Mouse (Mus musculus) embryo, embryonic 10 days (tissue): ENCODE results near the gene Atxn2.
"Not testable (repeated sequence)": the region's sequence is repeated elsewhere in the genome, so short reads cannot be mapped to it uniquely, and the experiment has no call there.

Source experiments
- DNase-seq: peaks from one replicate; pipeline ENCODE4 v3.0.0-alpha.2; 2015; ENCODE audit warnings: low spot score

The Atxn2 gene

GRCm38 (mm10) chr5:121711174-121711927 lies at the start of gene Atxn2:
Gene Atxn2 (plus strand): TSS chr5:121711337.
- peak; percentile 88 for DNase-seq

DNA sequence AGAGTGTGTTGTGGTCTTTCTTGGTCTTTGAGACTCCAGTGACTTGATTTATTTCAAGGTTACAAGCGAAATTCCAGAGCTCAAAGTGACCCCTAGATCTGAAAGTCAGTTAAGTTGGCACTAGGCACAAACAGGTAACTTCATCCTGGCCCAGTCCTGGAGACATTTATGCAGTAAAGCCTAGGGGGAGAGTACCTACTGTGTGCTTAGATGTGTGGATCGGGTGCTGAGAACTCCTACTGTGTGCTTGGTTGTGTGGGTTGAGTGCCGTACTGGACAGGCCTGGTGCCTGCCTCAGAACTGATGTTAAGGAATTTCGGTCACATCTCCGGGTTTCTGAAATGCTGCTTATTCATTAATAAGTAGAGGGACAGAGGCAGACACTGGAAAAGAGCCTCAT lies 49.6 kb upstream of the Atxn2 start:
- no peak for DNase-seq

- no peak for DNase-seq
Measured at GRCm38 (mm10) chr5:121663456-121663855, 47.7 kb upstream of the Atxn2 start.

DNA sequence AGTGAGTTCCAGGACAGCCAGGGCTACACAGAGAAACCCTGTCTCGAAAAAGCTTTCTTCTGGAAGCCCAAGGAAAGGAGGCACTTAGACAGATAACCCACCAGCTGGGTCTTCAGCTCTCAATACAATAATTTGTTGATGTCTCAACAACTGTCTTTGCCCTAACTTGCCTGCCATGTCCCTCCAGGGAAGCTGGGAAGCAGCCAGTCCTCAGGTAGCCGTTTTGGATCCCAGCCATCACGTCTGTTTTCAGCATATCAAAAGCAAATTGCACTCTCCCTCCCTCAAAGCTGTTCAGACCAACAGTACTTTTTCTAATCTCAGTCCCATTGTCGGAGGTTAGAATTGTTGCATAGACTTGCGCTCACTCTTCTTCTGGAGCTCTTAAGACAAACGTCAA lies 47.1 kb upstream of the Atxn2 start:
- DNase-seq: no peak

- no peak for DNase-seq
Measured at GRCm38 (mm10) chr5:121664971-121665370, 46.2 kb upstream of the Atxn2 start.

DNA sequence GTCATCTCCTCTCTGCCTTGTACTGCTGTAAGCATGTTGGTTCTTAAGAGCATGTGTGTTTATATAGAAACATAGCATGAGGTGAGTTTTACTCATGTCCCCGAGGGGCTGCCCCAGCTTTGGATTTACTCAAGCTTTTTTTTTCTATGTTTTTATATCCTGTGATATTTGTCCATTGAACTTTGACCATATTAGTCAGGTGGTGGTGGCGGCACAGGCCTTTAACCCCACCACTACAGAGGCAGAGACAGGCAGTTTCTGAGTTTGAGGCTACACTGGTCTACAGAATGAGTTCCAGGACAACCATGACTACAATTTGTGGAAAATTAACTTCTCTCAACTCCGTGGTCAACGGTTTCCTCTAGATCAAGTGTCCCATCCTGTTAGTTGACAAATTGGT lies 44.1 kb upstream of the Atxn2 start:
- no peak for DNase-seq

DNA sequence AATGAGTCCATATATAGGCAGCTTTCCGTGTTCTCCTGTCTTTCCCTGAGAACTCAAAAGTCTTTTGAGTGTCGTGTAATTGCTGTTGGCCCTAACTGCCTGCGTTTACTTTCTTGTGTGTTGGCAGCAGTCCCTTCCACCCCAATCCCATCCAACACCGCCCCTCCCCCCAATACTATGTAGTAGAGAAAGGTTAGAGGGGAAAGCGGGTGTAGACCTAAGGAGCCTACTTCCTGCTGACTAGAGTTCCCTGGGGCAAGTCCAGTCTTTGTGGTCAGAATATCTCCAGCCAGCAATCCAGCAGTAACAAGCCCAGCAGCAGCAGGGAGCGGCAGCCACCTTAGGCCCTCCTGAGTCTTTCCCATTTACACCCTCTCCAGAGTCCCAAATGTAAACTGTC lies 42.7 kb upstream of the Atxn2 start:
- no peak for DNase-seq

- DNase-seq: peak; percentile 36
Measured at GRCm38 (mm10) chr5:121670412-121670811, 40.7 kb upstream of the Atxn2 start.

DNA sequence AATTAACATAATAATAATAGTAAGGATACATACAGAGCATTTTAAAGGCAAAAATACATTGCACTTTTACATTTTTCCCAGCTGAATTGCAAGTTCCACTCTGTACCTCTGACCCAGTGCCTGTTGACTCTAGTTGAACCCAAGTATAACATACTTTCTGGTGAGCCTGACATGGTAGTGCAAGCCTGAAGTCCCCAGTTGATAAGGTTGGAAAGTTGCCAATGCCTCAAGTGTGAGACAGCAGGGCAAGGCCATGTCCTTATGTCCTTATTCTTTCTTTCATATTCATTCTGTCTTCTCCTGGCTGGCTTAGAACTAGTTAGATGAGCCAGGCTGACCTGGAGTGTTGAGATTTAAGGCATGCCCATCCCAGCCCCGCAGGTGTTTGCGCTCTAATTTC lies 28.9 kb upstream of the Atxn2 start:
- no peak for DNase-seq

DNA sequence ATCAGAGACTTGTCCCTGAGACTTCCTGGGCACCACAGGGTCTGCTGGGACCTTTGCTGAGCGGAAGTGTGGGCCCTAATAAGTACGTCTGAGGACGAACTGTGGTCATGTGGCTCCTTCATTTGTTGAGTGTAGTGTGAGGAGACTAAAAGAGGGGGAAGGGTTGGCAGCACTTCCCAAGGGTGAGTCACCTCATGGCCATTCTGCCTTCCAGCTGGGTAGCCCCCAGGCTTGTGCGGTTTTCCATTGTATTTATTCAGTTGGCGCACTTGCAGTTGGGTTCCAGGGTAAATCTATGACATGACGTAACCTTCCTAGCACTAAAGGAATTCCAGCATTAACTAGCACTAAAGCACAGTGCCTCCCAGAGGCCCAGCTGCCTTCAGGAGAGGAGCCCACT lies 25.6 kb upstream of the Atxn2 start:
- no peak for DNase-seq

DNA sequence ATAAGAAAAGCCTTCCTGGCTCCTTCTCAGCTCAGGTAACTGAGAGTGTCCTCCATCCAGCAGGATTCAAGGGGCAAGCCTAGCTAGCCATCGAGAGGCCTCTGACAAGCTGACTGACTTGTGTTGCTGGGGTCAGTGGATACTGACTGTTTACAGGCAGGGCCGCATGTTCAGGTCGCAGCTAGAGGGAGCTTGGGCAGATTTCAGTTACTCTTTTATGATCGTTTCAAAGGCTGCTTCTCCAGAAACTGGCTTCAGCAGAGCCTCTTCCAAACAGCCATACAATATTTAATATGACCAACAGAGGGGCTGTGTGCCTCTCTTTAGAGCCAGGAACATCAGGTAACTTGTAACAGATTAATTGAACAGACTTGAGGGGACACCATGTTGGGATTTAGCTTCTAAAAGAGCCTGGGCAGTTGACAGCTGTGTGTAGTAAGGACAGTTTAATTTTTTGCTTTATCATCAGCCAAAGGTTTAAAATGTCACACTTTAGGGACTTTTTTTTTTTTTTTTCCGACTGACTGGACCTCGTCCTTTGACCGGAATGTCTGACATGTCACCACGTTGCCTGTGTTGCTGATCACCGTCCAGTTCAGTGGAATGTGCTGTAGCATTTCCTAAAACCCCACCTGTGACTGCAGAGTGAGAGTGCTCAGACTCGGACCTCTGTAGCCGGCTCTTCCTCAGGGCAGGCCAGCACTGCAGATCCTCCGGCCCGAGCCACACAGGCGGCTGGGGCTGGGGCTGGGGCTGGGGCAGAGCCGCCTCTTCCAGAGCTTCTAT lies 24.8 kb upstream of the Atxn2 start:
- no peak for DNase-seq

DNA sequence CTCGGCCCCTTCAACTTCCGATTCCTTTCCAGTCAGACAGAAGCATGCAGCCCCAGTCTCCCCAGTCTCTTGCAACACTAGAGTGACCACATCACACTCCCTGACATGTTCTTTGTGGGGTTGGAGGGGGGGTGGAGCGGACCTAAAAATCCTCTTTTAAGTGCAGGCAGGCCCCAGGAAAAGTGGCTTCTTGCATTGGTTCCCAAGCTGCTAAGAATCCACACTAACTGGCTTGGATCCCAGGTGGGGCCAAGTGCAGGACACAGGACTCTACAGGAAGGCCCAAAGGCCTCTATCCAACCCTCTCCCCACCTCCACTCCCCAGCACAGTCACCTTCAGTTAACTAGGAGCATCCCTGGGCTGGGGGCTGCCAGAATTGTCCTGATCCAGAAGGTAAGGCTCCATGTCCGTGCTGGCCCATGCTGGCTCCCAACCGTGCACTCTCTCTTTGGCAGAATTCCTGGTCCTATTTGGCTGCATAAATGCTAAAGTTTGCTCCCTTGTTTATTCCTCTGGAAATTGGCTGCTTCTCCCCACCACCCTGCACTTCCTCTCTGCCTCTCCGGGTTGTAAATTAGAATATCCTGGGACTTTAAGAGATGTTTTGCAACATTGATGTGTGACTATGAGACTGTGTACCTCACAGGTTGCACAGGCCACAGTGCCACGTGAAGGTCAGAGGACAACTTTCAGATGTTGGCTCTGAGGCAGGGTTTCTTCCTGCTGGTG lies 20.5 kb upstream of the Atxn2 start:
- no peak for DNase-seq

GRCm38 (mm10) chr5:121691436-121691835 lies 19.7 kb upstream of the Atxn2 start:
- not testable (repeated sequence) for DNase-seq

DNA sequence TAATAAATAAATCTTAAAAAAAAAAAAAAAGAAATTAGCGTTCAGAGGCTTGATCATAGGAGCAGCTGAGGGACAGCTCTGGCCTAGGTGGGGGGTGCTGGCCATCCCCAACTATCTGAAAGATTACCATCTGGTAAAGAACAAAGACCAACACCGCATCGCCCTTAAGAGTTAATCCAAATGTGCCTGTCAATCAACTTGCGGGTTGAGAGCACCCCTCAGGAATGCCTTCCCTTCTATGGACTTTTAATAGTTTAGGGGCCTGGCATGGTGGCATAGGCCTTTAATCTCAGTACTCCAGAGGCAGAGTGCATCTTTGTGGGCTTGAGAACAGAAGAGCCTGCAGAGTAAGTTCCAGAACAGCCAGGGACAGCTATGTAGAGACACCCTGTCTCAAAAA lies 18.2 kb upstream of the Atxn2 start:
- no peak for DNase-seq

- DNase-seq: peak; percentile 9
Measured at GRCm38 (mm10) chr5:121696761-121697160, 14.4 kb upstream of the Atxn2 start.

GRCm38 (mm10) chr5:121699891-121700290 lies 11.2 kb upstream of the Atxn2 start:
- no peak for DNase-seq

- DNase-seq: no peak
Measured at GRCm38 (mm10) chr5:121700496-121700895, 10.6 kb upstream of the Atxn2 start.

DNA sequence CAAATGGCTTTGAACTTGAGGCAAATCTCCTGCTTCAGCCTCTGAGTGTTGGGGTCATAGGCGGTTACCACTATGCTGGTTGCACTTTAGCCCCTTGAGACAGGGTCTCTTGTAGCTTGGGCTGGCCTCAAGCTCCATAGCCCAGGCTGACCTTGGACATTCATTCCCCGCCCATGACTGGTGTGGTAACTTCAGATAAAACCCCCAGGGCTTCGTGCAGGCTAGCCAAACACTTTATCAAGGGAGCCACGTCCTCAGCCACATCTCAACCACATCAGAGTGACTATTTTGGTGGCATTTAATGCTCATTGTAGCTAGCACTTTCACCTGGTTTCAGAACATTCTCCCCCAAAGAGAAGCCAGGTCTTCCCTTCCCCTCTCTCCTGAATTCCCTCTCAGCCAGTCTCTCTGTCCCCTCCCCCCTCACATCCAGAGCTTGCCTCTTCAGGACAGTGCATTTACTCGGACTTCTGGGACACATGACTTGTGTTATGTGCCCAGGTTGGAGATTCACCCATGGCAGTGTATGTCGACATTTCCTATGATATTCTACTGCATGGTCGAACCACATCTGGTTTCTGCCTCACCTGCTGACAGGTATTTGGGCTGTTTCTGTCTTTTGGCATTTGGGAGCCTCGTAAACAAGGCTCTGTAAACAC lies 9.9 kb upstream of the Atxn2 start:
- DNase-seq: no peak

GRCm38 (mm10) chr5:121703341-121703740 lies 7.8 kb upstream of the Atxn2 start:
- DNase-seq: no peak

DNA sequence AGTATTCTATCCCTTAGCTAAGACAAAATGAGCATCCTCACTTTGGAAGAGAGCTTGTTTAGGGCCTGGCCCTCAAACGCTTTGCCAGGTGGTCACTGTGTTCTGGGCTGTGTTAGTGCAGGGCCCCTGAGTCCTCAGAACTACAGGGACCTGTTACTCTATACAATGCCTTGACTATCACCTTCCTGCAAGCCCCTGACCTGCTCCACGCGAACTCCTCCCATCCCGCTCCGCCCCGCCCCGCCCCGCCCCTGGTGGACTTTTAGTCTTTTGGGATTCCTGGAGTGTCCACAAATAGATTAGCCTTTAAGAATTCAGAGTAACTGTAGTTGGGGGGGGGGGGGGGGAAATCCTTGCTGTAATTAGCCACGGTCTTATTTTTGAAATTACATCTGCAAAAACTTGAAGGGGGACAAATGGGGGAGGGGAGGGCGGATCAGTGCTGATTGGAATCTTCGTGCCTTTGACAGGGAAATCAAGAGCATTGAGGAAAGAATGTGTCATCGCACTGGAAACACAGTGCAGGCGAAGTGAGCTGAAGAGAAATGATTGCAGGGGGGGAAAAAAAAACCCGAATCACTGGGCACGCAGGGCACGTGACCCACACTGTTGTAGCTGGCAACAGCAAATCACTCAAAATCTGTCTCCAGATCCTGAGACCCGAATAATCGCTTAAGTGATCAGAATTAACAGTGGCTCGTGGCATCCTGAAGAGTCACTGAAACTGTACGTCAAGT lies 6.5 kb upstream of the Atxn2 start:
- peak; percentile 50 for DNase-seq

DNA sequence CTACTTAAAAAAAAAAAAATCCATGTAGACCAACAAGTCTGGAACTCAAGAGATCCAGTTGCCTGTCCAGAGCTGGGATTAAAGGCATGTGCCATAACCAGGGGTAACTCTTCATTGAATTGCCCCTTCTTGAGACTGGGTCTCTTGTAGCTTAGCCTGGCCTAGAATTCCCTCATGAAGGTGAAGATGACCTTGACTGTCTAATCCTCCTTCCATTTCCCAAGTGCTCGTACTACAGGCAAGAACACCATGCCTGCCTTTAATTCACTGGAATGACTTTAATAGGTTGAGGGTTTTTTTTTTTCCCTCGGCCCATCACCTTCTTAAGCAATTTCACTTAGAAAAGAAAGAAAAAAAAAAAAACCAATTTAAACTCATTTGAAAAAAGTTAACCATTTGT lies 735 bp upstream of the Atxn2 start:
- no peak for DNase-seq

DNA sequence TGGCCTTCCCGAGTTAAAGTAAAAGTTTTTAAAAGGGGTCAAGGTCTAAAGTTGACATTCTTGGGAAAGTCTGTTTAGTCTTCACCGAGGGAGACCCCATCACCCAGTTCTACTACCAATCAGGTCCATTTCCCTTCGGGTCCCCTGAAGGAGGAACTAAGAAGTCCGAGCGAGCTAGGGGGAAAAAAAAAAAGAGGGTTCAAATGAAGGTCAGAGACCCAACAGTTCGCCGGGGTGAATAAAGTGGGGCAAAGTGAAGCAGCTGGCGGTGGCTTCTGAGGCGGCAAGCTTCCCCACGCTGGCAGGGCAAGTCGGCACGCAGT lies 325 bp upstream of the Atxn2 start:
- DNase-seq: peak; percentile 57
